Mouse (Mus musculus) lung, adult 2 months (tissue): ENCODE results near the gene Abhd2. TPM values are rescaled to one million over a fixed set of nuclear protein-coding genes. Genes with fewer than 3 reads are reported as not detected.
A peak's percentile ranks its signal among the peaks of the same experiment; 100 is the strongest.

Experiments
- DNase-seq: peaks from one replicate; pipeline ENCODE4 v3.0.0; 2022
- H3K4me1 ChIP-seq: fragments of 200-500 bp; 2 replicates; pipeline ENCODE4 v1.6.1; 2011; ENCODE audit warnings: low read length; ENCODE audit not compliant: control insufficient read depth, insufficient read depth
- H3K4me3 ChIP-seq: fragments of 200-500 bp; replicated peaks from 2 replicates; pipeline ENCODE3; 2011; ENCODE audit warnings: low read depth, mild to moderate bottlenecking, control low read depth, low read length; ENCODE audit errors: extremely low read depth
- CTCF ChIP-seq: fragments of 200-500 bp; IDR thresholded peaks from 2 replicates; pipeline ENCODE4 v1.5.1; 2011; ENCODE audit warnings: mild to moderate bottlenecking, low read length, control low read depth; ENCODE audit not compliant: insufficient read depth
- POLR2A ChIP-seq: fragments of 200-500 bp; IDR thresholded peaks from 2 replicates; pipeline ENCODE4 v1.6.1; 2011; ENCODE audit warnings: low read depth, mild to moderate bottlenecking, control low read depth, low read length, borderline replicate concordance; ENCODE audit errors: extremely low read depth
- WGBS: fragments of 180-500 bp; shearing (Covaris S2); methylation state at CpG from one replicate; pipeline ENCODE4 v1.1.7; 2018; 5-methylcytosine and 5-hydroxymethylcytosine counted together
- polyA plus RNA-seq: library from polyadenylated mRNA; depleted of rRNA; stranded (reverse); fragments of >200 nt; gene quantifications from 2 replicates; pipeline ENCODE4 v1.2.3, GENCODE M21; 2012; rRNA removed

The Abhd2 gene
- polyA plus RNA-seq, result 53.1 and 64.0 TPM in 2 replicates

DNA sequence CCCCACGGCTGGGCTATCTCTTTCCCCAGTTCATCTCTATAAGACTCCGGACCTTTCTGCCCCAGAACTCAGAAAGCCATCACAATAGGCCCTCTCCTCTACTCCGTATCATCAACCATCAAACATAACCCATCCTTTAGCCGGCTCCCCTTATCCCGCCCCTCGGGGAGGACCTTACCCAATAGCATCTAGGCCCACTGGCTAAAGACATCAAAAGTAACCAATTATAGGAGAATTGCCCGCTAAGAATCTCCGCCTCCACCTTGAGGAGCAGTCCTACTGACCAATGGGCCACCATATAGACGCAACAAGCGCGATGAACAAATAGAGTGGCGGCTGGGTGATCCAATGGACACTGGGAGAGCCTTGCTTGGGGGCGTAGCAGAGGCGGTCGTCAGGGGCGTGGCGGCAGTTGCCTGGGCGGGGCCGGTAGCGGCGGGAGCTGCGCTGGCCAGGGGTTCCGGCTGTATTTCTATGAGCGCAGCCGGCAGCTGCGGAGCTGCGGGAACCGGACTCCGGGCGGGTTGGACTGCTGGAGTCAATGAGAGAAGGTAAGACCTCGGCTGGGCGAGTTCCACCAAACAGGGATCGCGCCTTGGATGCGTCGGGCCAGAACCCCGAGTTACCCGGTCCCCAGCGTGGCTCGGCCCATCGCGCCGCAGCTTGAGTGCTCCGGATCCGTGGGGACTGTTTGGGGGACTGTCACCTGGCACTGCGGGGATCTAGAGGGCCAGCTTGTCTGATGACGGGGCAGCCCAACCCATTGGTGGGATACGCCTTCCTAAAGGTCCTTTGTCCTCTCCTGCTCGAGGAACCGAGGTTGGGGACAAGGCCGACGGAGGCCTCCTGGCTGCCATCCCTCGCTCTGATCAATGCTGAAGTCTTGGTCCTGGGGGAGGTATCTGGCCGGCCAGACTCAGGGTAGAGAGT, at the start of gene Abhd2:
Gene Abhd2, plus strand, starts transcription at position 411 of the 930 bp plus-strand sequence.
- WGBS, result under 1% methylated on average over 54 of the region's 54 CpGs
- H3K4me1 ChIP-seq, result peaks cover 23% of the 10 kb centered on the region

DNA sequence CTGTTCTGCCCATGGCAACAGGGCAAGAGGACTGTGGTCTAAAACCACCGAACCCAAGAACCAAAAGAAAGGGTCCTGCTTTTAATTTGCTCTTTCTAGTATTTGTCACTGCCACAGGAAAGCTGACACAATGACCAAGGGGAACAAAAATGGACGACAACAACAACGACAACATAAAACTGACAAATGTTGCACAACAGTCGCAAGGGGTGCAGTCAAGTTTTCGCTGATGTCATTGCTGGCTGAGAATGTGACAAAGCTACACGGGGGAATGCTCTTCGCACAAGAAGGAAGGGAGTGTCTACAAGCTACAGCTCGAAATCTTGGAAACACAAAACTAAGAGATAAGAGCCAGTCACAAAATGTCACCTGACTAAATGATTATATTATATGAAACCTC, 47.5 kb upstream of the Abhd2 start:
- no peaks in the 10 kb centered on the region for H3K4me1 ChIP-seq
- 60% methylated on average over 8 of the region's 8 CpGs for WGBS
- no peak overlapping the region for H3K4me3 ChIP-seq
- no peak for DNase-seq
- no peak for TF ChIP-seq POLR2A
- TF ChIP-seq CTCF, result no peak

More for the DNA sequence above, at the start of gene Abhd2:
- TF ChIP-seq CTCF (no peak), POLR2A (peak; percentile 78)
- H3K4me3 ChIP-seq, result peak within 1 kb of the TSS; percentile 95
- DNase-seq, result peak; percentile 100

DNA sequence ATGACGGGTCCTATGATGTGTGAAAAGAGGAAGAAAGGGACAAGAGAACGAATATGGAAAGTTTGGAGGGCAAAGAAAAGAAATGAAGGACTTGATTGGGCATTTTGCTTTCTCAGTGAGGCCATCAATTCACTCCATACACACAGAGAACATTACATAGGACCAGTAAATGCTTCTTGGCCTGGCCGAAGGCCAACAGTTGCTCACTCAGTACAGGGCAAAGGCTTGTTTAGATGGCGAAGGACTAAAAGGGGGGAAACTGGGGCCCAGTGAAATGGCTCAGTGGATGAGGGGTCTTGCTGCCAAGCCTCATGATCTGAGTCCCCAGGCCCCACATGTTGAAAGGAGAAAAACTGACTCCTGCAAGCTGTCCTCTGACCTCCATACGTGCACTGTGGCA, 46.8 kb upstream of the Abhd2 start:
- H3K4me3 ChIP-seq, result no peak overlapping the region
- TF ChIP-seq CTCF, result no peak
- TF ChIP-seq POLR2A, result no peak
- WGBS, result 87% methylated on average over 5 of the region's 5 CpGs
- DNase-seq, result no peak
- H3K4me1 ChIP-seq, result no peaks in the 10 kb centered on the region

- TF ChIP-seq POLR2A (no peak), CTCF (no peak)
Measured at GRCm38 (mm10) chr7:79226834-79227486, 46.0 kb upstream of the Abhd2 start.

GRCm38 (mm10) chr7:79228471-79228870, 44.5 kb upstream of the Abhd2 start:
- 13% methylated on average over 9 of the region's 9 CpGs for WGBS
- no peak overlapping the region for H3K4me3 ChIP-seq
- TF ChIP-seq CTCF (peak; percentile 81), POLR2A (no peak)
- DNase-seq, result peak; percentile 86
- H3K4me1 ChIP-seq, result no peaks in the 10 kb centered on the region

More at GRCm38 (mm10) chr7:79226834-79227486, 46.0 kb upstream of the Abhd2 start:
- 80% methylated on average over 10 of the region's 10 CpGs for WGBS
- no peak for DNase-seq
- Histone ChIP-seq H3K4me3 (no peak overlapping the region), H3K4me1 (no peaks in the 10 kb centered on the region)

GRCm38 (mm10) chr7:79231577-79231976, 41.4 kb upstream of the Abhd2 start:
- Histone ChIP-seq H3K4me3 (no peak overlapping the region), H3K4me1 (no peaks in the 10 kb centered on the region)
- TF ChIP-seq POLR2A (no peak), CTCF (no peak)
- WGBS, result 56% methylated on average over 2 of the region's 2 CpGs
- no peak for DNase-seq

DNA sequence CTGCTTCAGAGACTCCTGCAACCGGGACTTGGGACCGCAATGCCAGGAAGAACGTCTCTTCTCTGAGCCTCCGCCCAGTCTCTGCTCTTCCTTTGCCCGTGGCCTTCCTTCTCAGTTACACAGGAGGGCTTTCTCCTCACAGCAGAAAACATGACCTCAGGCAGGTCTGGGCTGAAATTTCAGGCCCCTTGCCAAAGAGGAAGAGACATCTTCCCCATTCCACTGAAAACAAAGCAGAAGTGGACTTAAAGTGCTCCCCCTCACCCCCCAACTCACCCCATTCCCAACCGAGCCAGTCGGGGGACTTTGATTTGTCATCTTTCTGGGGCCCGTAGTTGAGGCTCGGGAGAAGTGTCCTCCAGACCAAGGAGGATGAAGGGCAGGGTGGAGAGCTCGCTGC, 41.0 kb upstream of the Abhd2 start:
- no peak for TF ChIP-seq CTCF
- no peak for TF ChIP-seq POLR2A
- Histone ChIP-seq H3K4me1 (no peaks in the 10 kb centered on the region), H3K4me3 (no peak overlapping the region)
- 55% methylated on average over 10 of the region's 10 CpGs for WGBS
- no peak for DNase-seq

- DNase-seq, result no peak
- TF ChIP-seq CTCF, result peak; percentile 7; the same call in 1 of the 2 replicates
- TF ChIP-seq POLR2A, result no peak
Measured at GRCm38 (mm10) chr7:79238741-79239140, 34.3 kb upstream of the Abhd2 start.

DNA sequence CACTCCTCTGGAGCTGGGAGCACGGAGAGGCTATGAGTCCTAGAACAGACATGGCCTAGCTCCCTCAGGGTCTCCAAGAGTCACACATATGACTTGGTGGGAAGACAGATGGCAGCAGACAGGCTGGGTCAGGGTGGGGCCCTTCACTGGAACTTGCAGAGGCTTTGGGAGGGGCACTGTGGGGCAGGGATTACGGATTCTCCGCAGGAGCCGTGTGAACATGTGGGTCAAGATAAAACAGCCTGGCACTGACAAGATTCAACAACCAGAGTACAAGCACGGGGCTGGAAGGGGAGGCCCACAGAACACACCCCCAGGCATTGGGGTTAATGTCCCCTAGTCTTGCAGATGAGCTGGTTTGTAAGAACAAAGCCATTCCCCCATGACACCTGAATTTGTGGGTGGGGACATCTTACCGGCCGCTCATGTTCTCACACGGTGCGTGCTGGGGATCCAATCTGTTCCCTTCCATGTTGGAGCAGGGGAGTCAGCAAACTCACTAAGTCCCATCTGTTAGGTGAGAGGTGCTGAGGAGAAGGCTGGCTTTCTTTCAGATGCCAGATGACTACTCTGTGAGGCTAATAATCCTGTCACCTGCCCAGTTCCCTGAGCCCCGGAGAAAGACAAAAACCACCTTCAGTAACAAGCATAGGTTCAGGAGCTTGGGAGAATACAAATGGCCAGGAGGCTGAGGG, 30.9 kb upstream of the Abhd2 start:
- WGBS, result 79% methylated on average over 10 of the region's 10 CpGs
- DNase-seq, result no peak
- H3K4me3 ChIP-seq, result no peak overlapping the region
- H3K4me1 ChIP-seq, result 0 out of 2 replicates have a peak, but pooled peaks cover 3% of the 10 kb centered on the region
- TF ChIP-seq CTCF (no peak), POLR2A (no peak)

More at GRCm38 (mm10) chr7:79238741-79239140, 34.3 kb upstream of the Abhd2 start:
- 68% methylated on average over 5 of the region's 5 CpGs for WGBS
- no peaks in the 10 kb centered on the region for H3K4me1 ChIP-seq
- no peak overlapping the region for H3K4me3 ChIP-seq
